9 mouse cellular contexts compared by ENCODE assay signal in genomic region chr15:37031334-37032150, GRCm38 (mm10). TPM values are rescaled to one million over a fixed set of nuclear protein-coding genes. Genes with fewer than 3 reads are reported as not detected.
DNase-seq lines count a peak whose midpoint lies in the region; ATAC-seq lines count a peak whose summit lies in the region.
"Had no signal": no experiment of that assay in that cellular context is flagged by ENCODE, and none has a peak within 500 bp of the region (broad histone marks: within the 10 kb centered on the region; RNA-seq: fewer than 3 reads in every experiment).

No protein-coding gene starts in this region.

- no peaks in the 10 kb centered on the region for H3K27me3 ChIP-seq in midbrain, embryonic 11.5 days (ENCODE audit: control insufficient read depth, insufficient read depth, low read length)
- no peaks in the 10 kb centered on the region for H3K27me3 ChIP-seq in midbrain, embryonic 14.5 days (ENCODE audit: control insufficient read depth, insufficient read depth, low read length)

- intact Hi-C loops in left cerebral cortex, postnatal 25 days (cut with DNase I) = no loop called here

- H3K27ac ChIP-seq in midbrain, embryonic 11.5 days (ENCODE audit: low read depth, low read length) = no peak overlapping the region
- H3K27ac ChIP-seq in midbrain, embryonic 14.5 days (replicated peaks; ENCODE audit: low read depth, low read length) = no peak overlapping the region
- H3K27ac ChIP-seq: liver, embryonic 14.5 days had no signal

- no peak for ATAC-seq in midbrain, embryonic 11.5 days (ENCODE audit: low FRiP score)
- ATAC-seq in midbrain, embryonic 14.5 days (ENCODE audit: low FRiP score, low TSS enrichment) = no peak

- DNase-seq in midbrain, embryonic 11.5 days (ENCODE audit: low spot score, missing footprints) = no peak
- no peak for DNase-seq in midbrain, embryonic 14.5 days
- DNase-seq in frontal cortex, postnatal 10 days (ENCODE audit: low spot score in 2 of 2) = peak; percentile 27 to 57
- DNase-seq in left cerebral cortex, postnatal 25 days (ENCODE audit: low spot score in 2 of 2) = peak; percentile 52 to 71
- DNase-seq in right cerebral cortex, postnatal 4 days = peak; percentile 27
- DNase-seq in kidney, postnatal 25 days = no peak
- no peak for DNase-seq in kidney, adult 11 months
- DNase-seq in kidney, adult 18-20 months = no peak

- H3K4me3 ChIP-seq in midbrain, embryonic 11.5 days (ENCODE audit: low read depth, low read length) = no peak overlapping the region
- H3K4me3 ChIP-seq in midbrain, embryonic 14.5 days (replicated peaks; ENCODE audit: low read depth, low read length) = no peak overlapping the region

- no peaks in the 10 kb centered on the region for H3K4me1 ChIP-seq in midbrain, embryonic 11.5 days (ENCODE audit: control insufficient read depth, insufficient read depth, low read length)
- H3K4me1 ChIP-seq in midbrain, embryonic 14.5 days (ENCODE audit: control insufficient read depth, insufficient read depth, low read length) = no peaks in the 10 kb centered on the region

- H3K36me3 ChIP-seq in midbrain, embryonic 11.5 days (ENCODE audit: control insufficient read depth, insufficient read depth, low read length) = no peaks in the 10 kb centered on the region
- H3K36me3 ChIP-seq in midbrain, embryonic 14.5 days (ENCODE audit: control insufficient read depth, insufficient read depth, low read length) = no peaks in the 10 kb centered on the region

- 35% methylated on average over 6 of the region's 6 CpGs for WGBS in midbrain, embryonic 11.5 days
- 29% methylated on average over 6 of the region's 6 CpGs for WGBS in midbrain, embryonic 14.5 days

- H3K9me3 ChIP-seq in midbrain, embryonic 11.5 days (ENCODE audit: control insufficient read depth, low read length) = no peaks in the 10 kb centered on the region
- no peaks in the 10 kb centered on the region for H3K9me3 ChIP-seq in midbrain, embryonic 14.5 days (ENCODE audit: control insufficient read depth, low read length)

- 0 out of 2 replicates have a peak overlapping the region, but pooled peaks have one; percentile 14 for H3K9ac ChIP-seq in midbrain, embryonic 11.5 days (ENCODE audit: low read length)
- H3K9ac ChIP-seq in midbrain, embryonic 14.5 days (replicated peaks; ENCODE audit: low read length) = no peak overlapping the region
- H3K9ac ChIP-seq: liver, embryonic 14.5 days had no signal

- H3K4me2 ChIP-seq in midbrain, embryonic 11.5 days = no peak overlapping the region
- H3K4me2 ChIP-seq in midbrain, embryonic 14.5 days (ENCODE audit: low read length) = no peak overlapping the region

RNA-seq across cellular contexts. Expression of gene Zfp706, which starts 24.0 kb away (rescaled TPM):
- polyA plus RNA-seq in midbrain, embryonic 11.5 days (2014; fragmentation: Nextera tagmentation; extraction: Ambion mirVana) = 423 and 440 TPM in 2 replicates
- polyA plus RNA-seq in midbrain, embryonic 14.5 days (2014; fragmentation: Nextera tagmentation; extraction: Ambion mirVana) = 416 and 455 TPM in 2 replicates
- 100 to 1,000 TPM; 233 to 234 TPM for total RNA-seq in left cerebral cortex, postnatal 25 days (2021)

Comparison
In these comparisons a context has a peak if more than half of its experiments do, and no peak if none do; other contexts are left out.
1. DNase-seq: peak in frontal cortex, postnatal 10 days (2 of 2), left cerebral cortex, postnatal 25 days (2 of 2) and right cerebral cortex, postnatal 4 days (single experiment); none in midbrain, embryonic 11.5 days (single experiment), midbrain, embryonic 14.5 days (single experiment), kidney, postnatal 25 days (0 of 2), kidney, adult 11 months (single experiment) and kidney, adult 18-20 months (single experiment).